Mouse (Mus musculus) neural tube, embryonic 11.5 days (tissue): ENCODE measurements at regions not wholly inside any gene's neighbourhood (a gene's known extent, or its start where the extent isn't known, plus 50 kb on each side); places are given as distances from the start of the nearest gene placed in this dataset.
A peak's percentile ranks its signal among the peaks of the same experiment; 100 is the strongest.

Experiments used
- ATAC-seq: fragments of 200-750 bp; cut with Nextera tagmentation; 2 replicates; pipeline ENCODE4 v1.8.0; 2017; ENCODE audit warnings: moderate number of reproducible peaks, mild to moderate bottlenecking, moderate TSS enrichment, moderate library complexity; ENCODE audit not compliant: insufficient read depth, low FRiP score, low TSS enrichment
- DNase-seq: peaks from one replicate; pipeline ENCODE4 v3.0.0-alpha.2; 2015; ENCODE audit warnings: low spot score
- H3K27ac ChIP-seq: fragments of 300-500 bp; sonication (generic); 2 replicates; pipeline ENCODE4 v1.5.1; 2014; ENCODE audit warnings: low read depth, mild to moderate bottlenecking, low read length
- H3K27me3 ChIP-seq: fragments of 300-500 bp; sonication (generic); 2 replicates; pipeline ENCODE4 v1.6.1; 2014; ENCODE audit warnings: mild to moderate bottlenecking, low read length, mixed read lengths; ENCODE audit not compliant: control insufficient read depth, insufficient read depth
- H3K36me3 ChIP-seq: fragments of 300-500 bp; sonication (generic); 2 replicates; pipeline ENCODE4 v1.6.1; 2014; ENCODE audit warnings: mild to moderate bottlenecking, low read length, moderate library complexity, mixed read lengths; ENCODE audit not compliant: control insufficient read depth, insufficient read depth
- H3K4me1 ChIP-seq: fragments of 300-500 bp; sonication (generic); 2 replicates; pipeline ENCODE4 v1.6.1; 2014; ENCODE audit warnings: low read length, mixed read lengths; ENCODE audit not compliant: control insufficient read depth, insufficient read depth
- H3K4me2 ChIP-seq: fragments of 300-500 bp; sonication (generic); 2 replicates; pipeline ENCODE4 v1.6.1; 2014; ENCODE audit warnings: low read depth, mild to moderate bottlenecking, moderate library complexity
- H3K4me3 ChIP-seq: fragments of 300-500 bp; sonication (generic); 2 replicates; pipeline ENCODE4 v1.5.1; 2014; ENCODE audit warnings: low read depth, low read length
- H3K9ac ChIP-seq: fragments of 300-500 bp; sonication (generic); 2 replicates; pipeline ENCODE4 v1.6.1; 2014; ENCODE audit warnings: mild to moderate bottlenecking, low read length
- H3K9me3 ChIP-seq: fragments of 300-500 bp; sonication (generic); 2 replicates; pipeline ENCODE4 v1.6.1; 2016; ENCODE audit warnings: low read length; ENCODE audit not compliant: control insufficient read depth
- WGBS: fragments of 180-500 bp; shearing (Covaris S2); extraction: QIAGEN DNeasy Blood & Tissue Kit; methylation state at CpG from one replicate; pipeline ENCODE4 v1.1.7; 2014; 5-methylcytosine and 5-hydroxymethylcytosine counted together

DNA sequence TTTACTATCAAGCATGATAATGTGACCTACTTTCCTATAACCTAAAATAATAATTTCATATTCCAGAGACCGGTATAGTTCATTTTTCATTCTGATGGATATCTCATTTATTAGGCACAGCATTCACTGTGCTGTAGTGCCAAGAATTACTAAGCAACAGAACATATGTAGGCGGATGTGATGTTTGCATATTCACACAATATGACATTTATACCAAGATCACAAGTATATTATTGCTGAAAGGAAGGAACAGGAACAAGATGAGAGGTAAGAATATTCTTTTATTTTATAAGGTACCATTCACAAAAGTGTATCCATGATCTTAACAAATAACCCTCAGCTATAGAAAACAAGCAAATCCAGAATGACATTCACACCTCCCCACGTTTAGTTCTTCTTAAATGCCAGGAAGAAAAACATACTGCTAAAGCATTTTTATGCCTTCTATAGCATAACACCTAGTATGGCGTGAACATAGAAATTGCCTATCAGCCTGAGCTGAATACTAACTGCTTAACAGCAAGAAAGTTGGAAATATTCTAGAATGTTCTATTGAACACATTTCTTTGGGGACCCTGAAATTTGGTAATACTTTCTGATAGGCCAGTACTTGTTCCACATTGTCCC, 1062.8 kb upstream of the Acvr2a start:
- H3K9me3 ChIP-seq: no peaks in the 10 kb centered on the region
- ATAC-seq (no peak), DNase-seq (no peak)
- H3K9ac ChIP-seq: no peak overlapping the region
- H3K4me3 ChIP-seq: no peak overlapping the region
- no peak overlapping the region for H3K27ac ChIP-seq
- no peaks in the 10 kb centered on the region for H3K27me3 ChIP-seq
- H3K4me1 ChIP-seq: no peaks in the 10 kb centered on the region
- 84% methylated on average over 4 of the region's 4 CpGs for WGBS
- no peak overlapping the region for H3K4me2 ChIP-seq
- H3K36me3 ChIP-seq: no peaks in the 10 kb centered on the region

DNA sequence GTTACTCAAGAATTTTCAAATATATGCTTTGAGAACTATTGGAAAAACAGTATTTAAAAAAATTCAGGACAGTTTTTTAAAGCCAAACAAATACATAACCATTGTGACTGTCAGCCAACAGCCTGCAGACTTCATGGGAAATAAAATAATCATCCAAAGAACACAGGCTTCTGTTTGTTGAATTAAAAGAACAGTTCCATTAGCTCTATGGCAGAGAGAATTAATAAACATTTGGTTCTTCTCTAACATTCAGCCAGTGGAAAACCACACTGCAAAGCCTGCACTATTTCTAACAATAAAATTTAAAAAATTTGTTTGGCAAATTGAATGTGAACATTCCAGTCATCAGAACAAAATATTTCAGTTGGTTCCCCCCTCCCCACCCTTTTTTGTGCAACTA, 1058.2 kb upstream of the Acvr2a start:
- no peak overlapping the region for H3K4me3 ChIP-seq
- ATAC-seq: no peak
- H3K4me1 ChIP-seq: no peaks in the 10 kb centered on the region
- no peak overlapping the region for H3K9ac ChIP-seq
- no peak overlapping the region for H3K4me2 ChIP-seq
- H3K9me3 ChIP-seq: no peaks in the 10 kb centered on the region
- no peak for DNase-seq
- H3K27ac ChIP-seq: no peak overlapping the region
- H3K27me3 ChIP-seq: no peaks in the 10 kb centered on the region
- no peaks in the 10 kb centered on the region for H3K36me3 ChIP-seq

- WGBS: 66% methylated on average over 4 of the region's 4 CpGs
- H3K9me3 ChIP-seq: no peaks in the 10 kb centered on the region
- H3K9ac ChIP-seq: no peak overlapping the region
- no peak overlapping the region for H3K4me2 ChIP-seq
- H3K27me3 ChIP-seq: no peaks in the 10 kb centered on the region
- H3K4me3 ChIP-seq: no peak overlapping the region
- H3K36me3 ChIP-seq: no peaks in the 10 kb centered on the region
- no peak for DNase-seq
- ATAC-seq: no peak
- H3K27ac ChIP-seq: no peak overlapping the region
- H3K4me1 ChIP-seq: no peaks in the 10 kb centered on the region
These were observed 1057.7 kb upstream of the Acvr2a start for GRCm38 (mm10) chr2:47756248-47756647.

DNA sequence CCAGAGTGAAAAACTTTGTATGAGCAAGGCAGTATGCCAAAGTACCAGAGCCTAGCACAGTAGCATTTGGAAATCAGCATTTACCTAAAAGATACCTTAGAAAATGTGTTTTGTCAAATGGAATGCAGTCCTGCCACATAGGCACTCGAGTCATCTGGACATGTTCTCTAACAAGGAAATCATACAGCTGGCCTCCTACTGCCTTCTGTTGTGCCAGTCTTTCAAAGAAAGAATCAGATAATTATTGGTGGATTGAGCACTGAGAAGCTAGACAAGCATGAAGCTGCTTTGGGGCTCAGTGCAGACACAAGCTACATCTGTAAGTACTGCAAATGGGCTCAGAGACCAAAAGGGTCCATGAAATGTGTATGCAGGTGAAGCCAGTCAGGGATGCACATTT, 1038.1 kb upstream of the Acvr2a start:
- Histone ChIP-seq H3K36me3 (no peaks in the 10 kb centered on the region), H3K4me1 (no peaks in the 10 kb centered on the region), H3K27me3 (no peaks in the 10 kb centered on the region), H3K27ac (no peak overlapping the region), H3K4me3 (no peak overlapping the region), H3K4me2 (no peak overlapping the region), H3K9me3 (no peaks in the 10 kb centered on the region), H3K9ac (no peak overlapping the region)
- WGBS: 72% methylated on average over 1 of the region's 1 CpGs
- DNase-seq: no peak
- no peak for ATAC-seq

DNA sequence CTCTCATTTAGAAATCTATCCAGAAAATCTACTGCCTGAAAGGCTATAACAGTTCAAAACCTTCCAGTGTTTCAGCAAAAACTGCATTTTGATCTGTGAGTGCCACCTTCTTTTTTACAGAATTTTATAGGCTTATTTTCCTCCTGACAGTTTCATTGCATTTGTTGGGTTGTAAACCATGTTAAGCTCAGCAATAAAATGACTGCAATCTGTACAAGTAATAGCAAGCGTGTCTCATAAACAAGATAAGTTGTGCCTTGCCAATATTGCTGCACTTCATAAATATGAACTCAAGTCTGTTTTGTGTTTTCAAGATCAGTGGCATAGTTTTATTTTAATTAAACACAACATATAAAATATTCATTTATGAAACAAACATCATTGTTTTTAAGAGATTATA, 1036.9 kb upstream of the Acvr2a start:
- H3K9me3 ChIP-seq: no peaks in the 10 kb centered on the region
- H3K27ac ChIP-seq: no peak overlapping the region
- no peak overlapping the region for H3K9ac ChIP-seq
- ATAC-seq (no peak), DNase-seq (no peak)
- no peak overlapping the region for H3K4me2 ChIP-seq
- no peak overlapping the region for H3K4me3 ChIP-seq
- H3K36me3 ChIP-seq: no peaks in the 10 kb centered on the region
- H3K4me1 ChIP-seq: no peaks in the 10 kb centered on the region
- no peaks in the 10 kb centered on the region for H3K27me3 ChIP-seq
- 93% methylated on average over 1 of the region's 1 CpGs for WGBS

- peak; percentile 60 for DNase-seq
- Histone ChIP-seq H3K9ac (no peak overlapping the region), H3K9me3 (no peaks in the 10 kb centered on the region), H3K27ac (no peak overlapping the region), H3K4me1 (no peaks in the 10 kb centered on the region), H3K4me3 (no peak overlapping the region), H3K4me2 (no peak overlapping the region), H3K27me3 (no peaks in the 10 kb centered on the region), H3K36me3 (no peaks in the 10 kb centered on the region)
- WGBS: 11% methylated on average over 3 of the region's 3 CpGs
- ATAC-seq: peak; percentile 68; the same call in 1 of the 2 replicates
These were observed 1028.1 kb upstream of the Acvr2a start for GRCm38 (mm10) chr2:47785848-47786247.

- Histone ChIP-seq H3K27me3 (no peaks in the 10 kb centered on the region), H3K4me2 (no peak overlapping the region), H3K36me3 (no peaks in the 10 kb centered on the region), H3K4me1 (no peaks in the 10 kb centered on the region), H3K4me3 (no peak overlapping the region), H3K9ac (no peak overlapping the region), H3K9me3 (no peaks in the 10 kb centered on the region), H3K27ac (no peak overlapping the region)
- DNase-seq (no peak), ATAC-seq (no peak)
- WGBS: 73% methylated on average over 2 of the region's 2 CpGs
These were observed 991.1 kb upstream of the Acvr2a start for GRCm38 (mm10) chr2:47822746-47823271.

GRCm38 (mm10) chr2:47832493-47832892, 981.4 kb upstream of the Acvr2a start:
- H3K4me2 ChIP-seq: no peak overlapping the region
- no peak for DNase-seq
- WGBS: 100% methylated on average over 1 of the region's 1 CpGs
- no peak overlapping the region for H3K9ac ChIP-seq
- no peak overlapping the region for H3K4me3 ChIP-seq
- no peaks in the 10 kb centered on the region for H3K36me3 ChIP-seq
- H3K9me3 ChIP-seq: no peaks in the 10 kb centered on the region
- no peak for ATAC-seq
- H3K27ac ChIP-seq: no peak overlapping the region
- no peaks in the 10 kb centered on the region for H3K27me3 ChIP-seq
- H3K4me1 ChIP-seq: no peaks in the 10 kb centered on the region

GRCm38 (mm10) chr2:47833517-47833916, 980.4 kb upstream of the Acvr2a start:
- H3K4me2 ChIP-seq: no peak overlapping the region
- 78% methylated on average over 1 of the region's 1 CpGs for WGBS
- no peak for ATAC-seq
- H3K4me1 ChIP-seq: no peaks in the 10 kb centered on the region
- DNase-seq: no peak
- H3K27me3 ChIP-seq: no peaks in the 10 kb centered on the region
- no peak overlapping the region for H3K4me3 ChIP-seq
- no peaks in the 10 kb centered on the region for H3K9me3 ChIP-seq
- no peak overlapping the region for H3K27ac ChIP-seq
- H3K9ac ChIP-seq: no peak overlapping the region
- no peaks in the 10 kb centered on the region for H3K36me3 ChIP-seq
